Mouse (Mus musculus) heart, embryonic 14.5 days (tissue): ENCODE measurements around the gene Mgll. TPM values are rescaled to one million over a fixed set of nuclear protein-coding genes. Genes with fewer than 3 reads are reported as not detected.

Source experiments
- ATAC-seq: fragments of 200-750 bp; cut with Nextera tagmentation; 2 replicates; pipeline ENCODE4 v1.8.0; 2017; ENCODE audit warnings: low read depth, moderate TSS enrichment; ENCODE audit not compliant: insufficient number of reproducible peaks, insufficient read depth, low FRiP score
- H3K27ac ChIP-seq, 2 experiments: fragments of 200-500 bp in 1 of 2; fragments of 300-500 bp in 1 of 2; sonication (generic) in 1 of 2; replicated peaks in 1 of 2; 2 replicates each; pipeline ENCODE4 v1.5.1; 2012 to 2014; ENCODE audit warnings: low read depth in 2 of 2, low read length in 2 of 2, control low read depth in 1 of 2, mild to moderate bottlenecking in 1 of 2, mixed read lengths in 1 of 2; ENCODE audit not compliant: control insufficient read depth in 1 of 2, insufficient read depth in 1 of 2
- H3K27me3 ChIP-seq: fragments of 300-500 bp; sonication (generic); 2 replicates; pipeline ENCODE4 v1.6.1; 2014; ENCODE audit warnings: mild to moderate bottlenecking, low read length, control low read depth; ENCODE audit not compliant: control insufficient read depth, insufficient read depth
- H3K36me3 ChIP-seq: fragments of 300-500 bp; sonication (generic); 2 replicates; pipeline ENCODE4 v1.6.1; 2014; ENCODE audit warnings: mild to moderate bottlenecking, control low read depth, low read length, mixed read lengths; ENCODE audit not compliant: control insufficient read depth, insufficient read depth
- H3K4me1 ChIP-seq, 2 experiments: fragments of 200-500 bp in 1 of 2; fragments of 300-500 bp in 1 of 2; sonication (generic) in 1 of 2; 2 replicates each; pipeline ENCODE4 v1.6.1; 2012 to 2014; ENCODE audit warnings: low read length in 2 of 2, control low read depth in 1 of 2, mixed read lengths in 1 of 2; ENCODE audit not compliant: control insufficient read depth in 2 of 2, insufficient read depth in 2 of 2
- H3K4me2 ChIP-seq: fragments of 300-500 bp; sonication (generic); 2 replicates; pipeline ENCODE4 v1.6.1; 2014; ENCODE audit warnings: mild to moderate bottlenecking, low read length
- H3K4me3 ChIP-seq, 2 experiments: fragments of 200-500 bp in 1 of 2; fragments of 300-500 bp in 1 of 2; sonication (generic) in 1 of 2; 2 replicates each; pipeline ENCODE4 v1.5.1; 2012 to 2014; ENCODE audit warnings: low read length in 2 of 2, mild to moderate bottlenecking in 2 of 2, control low read depth in 1 of 2, low read depth in 1 of 2, moderate library complexity in 1 of 2; ENCODE audit not compliant: control insufficient read depth in 1 of 2, insufficient read depth in 1 of 2
- H3K9ac ChIP-seq: fragments of 300-500 bp; sonication (generic); 2 replicates; pipeline ENCODE4 v1.6.1; 2014; ENCODE audit warnings: mild to moderate bottlenecking, low read length
- H3K9me3 ChIP-seq: fragments of 300-500 bp; sonication (generic); 2 replicates; pipeline ENCODE4 v1.6.1; 2016; ENCODE audit warnings: low read length, control low read depth; ENCODE audit not compliant: control insufficient read depth
- WGBS: fragments of 180-500 bp; shearing (Covaris S2); extraction: QIAGEN DNeasy Blood & Tissue Kit; methylation state at CpG from one replicate; pipeline ENCODE4 v1.1.7; 2014; 5-methylcytosine and 5-hydroxymethylcytosine counted together
- polyA plus RNA-seq: library from polyadenylated mRNA; unstranded; fragments of >200 nt; fragmentation: Nextera tagmentation; extraction: Ambion mirVana; gene quantifications from 2 replicates; pipeline ENCODE4 v1.2.1, GENCODE M21; 2014

The Mgll gene
- polyA plus RNA-seq, 1 experiment from 2014 or later: 28.7 TPM

GRCm38 (mm10) chr6:88835047-88835446 lies 110.8 kb downstream of the Mgll start:
- no peak overlapping the region for H3K27ac ChIP-seq
- peaks cover 47% of the 10 kb centered on the region for H3K36me3 ChIP-seq
- WGBS: 77% methylated on average over 5 of the region's 5 CpGs

GRCm38 (mm10) chr6:88836178-88836819 lies 112.1 kb downstream of the Mgll start:
- H3K9ac ChIP-seq: no peak overlapping the region
- H3K27ac ChIP-seq: no peak overlapping the region
- no peak for ATAC-seq
- H3K36me3 ChIP-seq: peaks cover 49% of the 10 kb centered on the region
- no peaks in the 10 kb centered on the region for H3K9me3 ChIP-seq
- no peak overlapping the region for H3K4me2 ChIP-seq
- no peaks in the 10 kb centered on the region for H3K27me3 ChIP-seq
- H3K4me1 ChIP-seq: peaks cover 15 to 21% of the 10 kb centered on the region in 2 experiments
- 86% methylated on average over 28 of the region's 28 CpGs for WGBS
- no peak overlapping the region for H3K4me3 ChIP-seq

More at GRCm38 (mm10) chr6:88835047-88835446, 110.8 kb downstream of the Mgll start:
- no peak for ATAC-seq
- Histone ChIP-seq H3K9me3 (no peaks in the 10 kb centered on the region), H3K9ac (no peak overlapping the region), H3K27me3 (no peaks in the 10 kb centered on the region), H3K4me3 (no peak overlapping the region), H3K4me1 (peaks cover 8 to 13% of the 10 kb centered on the region in 2 experiments), H3K4me2 (no peak overlapping the region)

- no peak overlapping the region for H3K9ac ChIP-seq
- H3K4me3 ChIP-seq: no peak overlapping the region
- H3K27me3 ChIP-seq: no peaks in the 10 kb centered on the region
- no peaks in the 10 kb centered on the region for H3K9me3 ChIP-seq
- ATAC-seq: no peak
- no peak overlapping the region for H3K27ac ChIP-seq
- no peak overlapping the region for H3K4me2 ChIP-seq
- peaks cover 16 to 26% of the 10 kb centered on the region in 2 experiments for H3K4me1 ChIP-seq
- peaks cover 49% of the 10 kb centered on the region for H3K36me3 ChIP-seq
- 90% methylated on average over 12 of the region's 12 CpGs for WGBS
These were observed 113.8 kb downstream of the Mgll start for GRCm38 (mm10) chr6:88837999-88838398.

GRCm38 (mm10) chr6:88838613-88839012 lies 114.4 kb downstream of the Mgll start:
- Histone ChIP-seq H3K9ac (no peak overlapping the region), H3K27me3 (no peaks in the 10 kb centered on the region), H3K9me3 (no peaks in the 10 kb centered on the region), H3K4me1 (peaks cover 17 to 26% of the 10 kb centered on the region in 2 experiments), H3K36me3 (peaks cover 49% of the 10 kb centered on the region), H3K27ac (no peak overlapping the region), H3K4me2 (no peak overlapping the region), H3K4me3 (no peak overlapping the region)
- 85% methylated on average over 10 of the region's 10 CpGs for WGBS
- no peak for ATAC-seq

GRCm38 (mm10) chr6:88839135-88839970 lies 115.1 kb downstream of the Mgll start:
- no peak overlapping the region for H3K4me2 ChIP-seq
- peaks cover 49% of the 10 kb centered on the region for H3K36me3 ChIP-seq
- no peaks in the 10 kb centered on the region for H3K27me3 ChIP-seq
- no peaks in the 10 kb centered on the region for H3K9me3 ChIP-seq
- 75% methylated on average over 26 of the region's 26 CpGs for WGBS
- H3K4me3 ChIP-seq: no peak overlapping the region
- H3K27ac ChIP-seq: no peak overlapping the region
- no peak overlapping the region for H3K9ac ChIP-seq
- H3K4me1 ChIP-seq: peaks cover 12 to 19% of the 10 kb centered on the region in 2 experiments
- no peak for ATAC-seq

GRCm38 (mm10) chr6:88840211-88840610 lies 116.0 kb downstream of the Mgll start:
- H3K4me3 ChIP-seq: no peak overlapping the region
- H3K36me3 ChIP-seq: peaks cover 49% of the 10 kb centered on the region
- H3K9ac ChIP-seq: 0 out of 2 replicates have a peak overlapping the region, but pooled peaks have one; percentile 88
- no peak overlapping the region for H3K4me2 ChIP-seq
- ATAC-seq: no peak
- no peaks in the 10 kb centered on the region for H3K9me3 ChIP-seq
- peaks cover 12 to 19% of the 10 kb centered on the region in 2 experiments for H3K4me1 ChIP-seq
- H3K27ac ChIP-seq: no peak overlapping the region
- WGBS: 67% methylated on average over 3 of the region's 3 CpGs
- H3K27me3 ChIP-seq: no peaks in the 10 kb centered on the region

GRCm38 (mm10) chr6:88840791-88841513 lies 116.7 kb downstream of the Mgll start:
- Histone ChIP-seq H3K4me1 (peaks cover 12 to 19% of the 10 kb centered on the region in 2 experiments), H3K9ac (peak overlapping the region; percentile 88), H3K27ac (peak overlapping the region; percentile 73 to 88), H3K36me3 (peaks cover 43% of the 10 kb centered on the region), H3K4me2 (peak overlapping the region; percentile 86), H3K4me3 (peak overlapping the region; percentile 79 to 84), H3K9me3 (no peaks in the 10 kb centered on the region), H3K27me3 (no peaks in the 10 kb centered on the region)
- ATAC-seq: no peak
- WGBS: 52% methylated on average over 9 of the region's 9 CpGs
